Mouse (Mus musculus): ENCODE measurements around the gene Capn10. TPM values are rescaled to one million over a fixed set of nuclear protein-coding genes. Genes with fewer than 3 reads are reported as not detected.
A peak's percentile ranks its signal among the peaks of the same experiment; 100 is the strongest.

The Capn10 gene
- polyA plus RNA-seq, 1 experiment from 2014 or later = 40.2 TPM

- H3K9ac ChIP-seq (ENCODE audit: low read length) = no peak overlapping the region
- WGBS = 83% methylated on average over 4 of the region's 4 CpGs
- DNase-seq (ENCODE audit: low spot score) (no peak), ATAC-seq (no peak)
- no peak overlapping the region for H3K4me2 ChIP-seq (ENCODE audit: low read length)
- peaks cover 18% of the 10 kb centered on the region for H3K4me1 ChIP-seq (ENCODE audit: control insufficient read depth, insufficient read depth, low read length)
- no peak overlapping the region for H3K27ac ChIP-seq (ENCODE audit: low read depth, low read length)
- H3K36me3 ChIP-seq (ENCODE audit: control insufficient read depth, insufficient read depth, low read length) = peaks cover 56% of the 10 kb centered on the region
- no peaks in the 10 kb centered on the region for H3K9me3 ChIP-seq (replicated peaks; ENCODE audit: control insufficient read depth, low read length)
- H3K4me3 ChIP-seq (ENCODE audit: low read depth, low read length) = no peak overlapping the region
- H3K27me3 ChIP-seq (replicated peaks; ENCODE audit: control insufficient read depth, insufficient read depth, low read length) = no peaks in the 10 kb centered on the region
Measured at GRCm38 (mm10) chr1:92914239-92914638, 19.9 kb upstream of the Capn10 start.

- no peaks in the 10 kb centered on the region for H3K9me3 ChIP-seq (replicated peaks; ENCODE audit: control insufficient read depth, low read length)
- no peaks in the 10 kb centered on the region for H3K27me3 ChIP-seq (replicated peaks; ENCODE audit: control insufficient read depth, insufficient read depth, low read length)
- ATAC-seq = no peak
- no peak for DNase-seq (ENCODE audit: low spot score)
- H3K27ac ChIP-seq (ENCODE audit: low read depth, low read length) = no peak overlapping the region
- H3K36me3 ChIP-seq (ENCODE audit: control insufficient read depth, insufficient read depth, low read length) = peaks cover 64% of the 10 kb centered on the region
- H3K4me3 ChIP-seq (ENCODE audit: low read depth, low read length) = no peak overlapping the region
- peaks cover 13% of the 10 kb centered on the region for H3K4me1 ChIP-seq (ENCODE audit: control insufficient read depth, insufficient read depth, low read length)
- no peak overlapping the region for H3K9ac ChIP-seq (ENCODE audit: low read length)
- H3K4me2 ChIP-seq (ENCODE audit: low read length) = no peak overlapping the region
- 95% methylated on average over 11 of the region's 11 CpGs for WGBS
Measured at GRCm38 (mm10) chr1:92914993-92915392, 19.2 kb upstream of the Capn10 start.

- no peak overlapping the region for H3K4me2 ChIP-seq (ENCODE audit: low read length)
- H3K27ac ChIP-seq (ENCODE audit: low read depth, low read length) = no peak overlapping the region
- H3K4me3 ChIP-seq (ENCODE audit: low read depth, low read length) = no peak overlapping the region
- no peaks in the 10 kb centered on the region for H3K27me3 ChIP-seq (replicated peaks; ENCODE audit: control insufficient read depth, insufficient read depth, low read length)
- 93% methylated on average over 9 of the region's 9 CpGs for WGBS
- no peaks in the 10 kb centered on the region for H3K9me3 ChIP-seq (replicated peaks; ENCODE audit: control insufficient read depth, low read length)
- DNase-seq (ENCODE audit: low spot score) (no peak), ATAC-seq (no peak)
- H3K4me1 ChIP-seq (ENCODE audit: control insufficient read depth, insufficient read depth, low read length) = peaks cover 11% of the 10 kb centered on the region
- peaks cover 76% of the 10 kb centered on the region for H3K36me3 ChIP-seq (ENCODE audit: control insufficient read depth, insufficient read depth, low read length)
- no peak overlapping the region for H3K9ac ChIP-seq (ENCODE audit: low read length)
Measured at GRCm38 (mm10) chr1:92916725-92917124, 17.5 kb upstream of the Capn10 start.

GRCm38 (mm10) chr1:92919151-92919550 is 15.0 kb upstream of the Capn10 start:
- Histone ChIP-seq H3K27me3 (replicated peaks; ENCODE audit: control insufficient read depth, insufficient read depth, low read length) (no peaks in the 10 kb centered on the region), H3K27ac (ENCODE audit: low read depth, low read length) (0 out of 2 replicates have a peak overlapping the region, but pooled peaks have one; percentile 9), H3K4me3 (ENCODE audit: low read depth, low read length) (no peak overlapping the region), H3K4me1 (ENCODE audit: control insufficient read depth, insufficient read depth, low read length) (no peaks in the 10 kb centered on the region), H3K36me3 (ENCODE audit: control insufficient read depth, insufficient read depth, low read length) (peaks cover 71% of the 10 kb centered on the region), H3K9me3 (replicated peaks; ENCODE audit: control insufficient read depth, low read length) (no peaks in the 10 kb centered on the region), H3K9ac (ENCODE audit: low read length) (no peak overlapping the region), H3K4me2 (ENCODE audit: low read length) (no peak overlapping the region)
- 97% methylated on average over 11 of the region's 11 CpGs for WGBS
- DNase-seq (ENCODE audit: low spot score) (no peak), ATAC-seq (no peak)

GRCm38 (mm10) chr1:92919775-92920174 is 14.4 kb upstream of the Capn10 start:
- Histone ChIP-seq H3K4me2 (ENCODE audit: low read length) (no peak overlapping the region), H3K4me3 (ENCODE audit: low read depth, low read length) (no peak overlapping the region), H3K9ac (ENCODE audit: low read length) (no peak overlapping the region), H3K9me3 (replicated peaks; ENCODE audit: control insufficient read depth, low read length) (no peaks in the 10 kb centered on the region), H3K27me3 (replicated peaks; ENCODE audit: control insufficient read depth, insufficient read depth, low read length) (no peaks in the 10 kb centered on the region), H3K36me3 (ENCODE audit: control insufficient read depth, insufficient read depth, low read length) (peaks cover 65% of the 10 kb centered on the region), H3K27ac (ENCODE audit: low read depth, low read length) (no peak overlapping the region), H3K4me1 (ENCODE audit: control insufficient read depth, insufficient read depth, low read length) (no peaks in the 10 kb centered on the region)
- ATAC-seq (no peak), DNase-seq (ENCODE audit: low spot score) (no peak)
- 74% methylated on average over 12 of the region's 12 CpGs for WGBS

GRCm38 (mm10) chr1:92920474-92921200 is 13.5 kb upstream of the Capn10 start:
- no peaks in the 10 kb centered on the region for H3K27me3 ChIP-seq (replicated peaks; ENCODE audit: control insufficient read depth, insufficient read depth, low read length)
- 89% methylated on average over 7 of the region's 7 CpGs for WGBS
- H3K27ac ChIP-seq (ENCODE audit: low read depth, low read length) = no peak overlapping the region
- ATAC-seq = no peak
- no peak overlapping the region for H3K9ac ChIP-seq (ENCODE audit: low read length)
- DNase-seq (ENCODE audit: low spot score) = no peak
- no peak overlapping the region for H3K4me2 ChIP-seq (ENCODE audit: low read length)
- H3K4me1 ChIP-seq (ENCODE audit: control insufficient read depth, insufficient read depth, low read length) = no peaks in the 10 kb centered on the region
- peaks cover 56% of the 10 kb centered on the region for H3K36me3 ChIP-seq (ENCODE audit: control insufficient read depth, insufficient read depth, low read length)
- H3K9me3 ChIP-seq (replicated peaks; ENCODE audit: control insufficient read depth, low read length) = no peaks in the 10 kb centered on the region
- no peak overlapping the region for H3K4me3 ChIP-seq (ENCODE audit: low read depth, low read length)

- H3K27me3 ChIP-seq (replicated peaks; ENCODE audit: control insufficient read depth, insufficient read depth, low read length) = no peaks in the 10 kb centered on the region
- H3K27ac ChIP-seq (ENCODE audit: low read depth, low read length) = no peak overlapping the region
- DNase-seq (ENCODE audit: low spot score) (no peak), ATAC-seq (no peak)
- H3K4me3 ChIP-seq (ENCODE audit: low read depth, low read length) = no peak overlapping the region
- peaks cover 48% of the 10 kb centered on the region for H3K36me3 ChIP-seq (ENCODE audit: control insufficient read depth, insufficient read depth, low read length)
- no peaks in the 10 kb centered on the region for H3K9me3 ChIP-seq (replicated peaks; ENCODE audit: control insufficient read depth, low read length)
- no peak overlapping the region for H3K4me2 ChIP-seq (ENCODE audit: low read length)
- no peak overlapping the region for H3K9ac ChIP-seq (ENCODE audit: low read length)
- 96% methylated on average over 4 of the region's 4 CpGs for WGBS
- H3K4me1 ChIP-seq (ENCODE audit: control insufficient read depth, insufficient read depth, low read length) = no peaks in the 10 kb centered on the region
Measured at GRCm38 (mm10) chr1:92921496-92921895, 12.7 kb upstream of the Capn10 start.

GRCm38 (mm10) chr1:92930171-92930706 is 3.9 kb upstream of the Capn10 start:
- H3K27ac ChIP-seq (ENCODE audit: low read depth, low read length) = no peak overlapping the region
- 19% methylated on average over 1 of the region's 1 CpGs for WGBS
- no peaks in the 10 kb centered on the region for H3K9me3 ChIP-seq (replicated peaks; ENCODE audit: control insufficient read depth, low read length)
- no peak for ATAC-seq
- H3K36me3 ChIP-seq (ENCODE audit: control insufficient read depth, insufficient read depth, low read length) = no peaks in the 10 kb centered on the region
- no peak overlapping the region for H3K4me2 ChIP-seq (ENCODE audit: low read length)
- H3K4me3 ChIP-seq (ENCODE audit: low read depth, low read length) = no peak overlapping the region
- DNase-seq (ENCODE audit: low spot score) = no peak
- no peak overlapping the region for H3K9ac ChIP-seq (ENCODE audit: low read length)
- peaks cover 7% of the 10 kb centered on the region for H3K4me1 ChIP-seq (ENCODE audit: control insufficient read depth, insufficient read depth, low read length)
- no peaks in the 10 kb centered on the region for H3K27me3 ChIP-seq (replicated peaks; ENCODE audit: control insufficient read depth, insufficient read depth, low read length)

GRCm38 (mm10) chr1:92933611-92934010 is 565 bp upstream of the Capn10 start:
- Histone ChIP-seq H3K9me3 (replicated peaks; ENCODE audit: control insufficient read depth, low read length) (no peaks in the 10 kb centered on the region), H3K36me3 (ENCODE audit: control insufficient read depth, insufficient read depth, low read length) (peaks cover 10% of the 10 kb centered on the region; the same call in 1 of the 2 replicates), H3K9ac (ENCODE audit: low read length) (peak overlapping the region; percentile 85), H3K4me3 (ENCODE audit: low read depth, low read length) (peak overlapping the region; percentile 77), H3K4me2 (ENCODE audit: low read length) (peak overlapping the region; percentile 90), H3K27ac (ENCODE audit: low read depth, low read length) (peak overlapping the region; percentile 95), H3K27me3 (replicated peaks; ENCODE audit: control insufficient read depth, insufficient read depth, low read length) (no peaks in the 10 kb centered on the region), H3K4me1 (ENCODE audit: control insufficient read depth, insufficient read depth, low read length) (peaks cover 22% of the 10 kb centered on the region)
- ATAC-seq (no peak), DNase-seq (ENCODE audit: low spot score) (peak; percentile 10)
- 73% methylated on average over 4 of the region's 4 CpGs for WGBS
